Mouse (Mus musculus): Measurements from ENCODE around the gene Daw1.

- TF ChIP-seq POLR2A (IDR thresholded peaks at IDR 0.05; ENCODE audit: borderline replicate concordance, extremely low read depth, low read depth, low read length) = no peak
- no peak for TF ChIP-seq CTCF (IDR thresholded peaks at IDR 0.05; ENCODE audit: insufficient read depth, low read length)
Measured at GRCm38 (mm10) chr1:83135829-83136228, 23.7 kb upstream of the Daw1 start.
